Mouse (Mus musculus) embryonic fibroblast, embryonic 13.5 days (primary cell): ENCODE measurements around the gene Tmem164. TPM values are rescaled to one million over a fixed set of nuclear protein-coding genes. Genes with fewer than 3 reads are reported as not detected.

Experiments used
- H3K27ac ChIP-seq: 2 replicates; pipeline ENCODE4 v1.5.1; 2012; ENCODE audit warnings: low read length, control low read depth, inconsistent platforms; ENCODE audit not compliant: insufficient read depth
- H3K4me1 ChIP-seq: 2 replicates; pipeline ENCODE4 v1.6.1; 2011; ENCODE audit warnings: low read length; ENCODE audit not compliant: control insufficient read depth, insufficient read depth
- H3K4me3 ChIP-seq: 2 replicates; pipeline ENCODE4 v1.5.1; 2011; ENCODE audit warnings: mild to moderate bottlenecking, control low read depth, low read length; ENCODE audit not compliant: insufficient read depth
- CTCF ChIP-seq: IDR thresholded peaks from 2 replicates; pipeline ENCODE4 v1.5.1; 2011; ENCODE audit warnings: mild to moderate bottlenecking, control low read depth, low read length, moderate library complexity, borderline replicate concordance; ENCODE audit not compliant: insufficient read depth
- POLR2A ChIP-seq: IDR thresholded peaks from 2 replicates; pipeline ENCODE4 v1.6.1; 2011; ENCODE audit warnings: low read depth, mild to moderate bottlenecking, control low read depth, low read length, moderate library complexity
- polyA plus RNA-seq: library from polyadenylated mRNA; stranded (reverse); fragments of >200 nt; gene quantifications from 2 replicates; pipeline ENCODE4 v1.2.4, GENCODE M21; 2011; ENCODE audit warnings: low read depth; ENCODE audit not compliant: missing spikeins, insufficient read length

Gene Tmem164
- polyA plus RNA-seq, 1 experiment: 68.6 TPM

GRCm38 (mm10) chrX:142729482-142729881 is 48.3 kb downstream of the Tmem164 start:
- H3K4me1 ChIP-seq: no peaks in the 10 kb centered on the region
- H3K4me3 ChIP-seq: no peak overlapping the region
- no peak overlapping the region for H3K27ac ChIP-seq
- TF ChIP-seq CTCF: no peak
- TF ChIP-seq POLR2A: no peak

GRCm38 (mm10) chrX:142737099-142737498 is 55.9 kb downstream of the Tmem164 start:
- Histone ChIP-seq H3K4me1 (peaks cover 5% of the 10 kb centered on the region), H3K4me3 (no peak overlapping the region), H3K27ac (no peak overlapping the region)
- TF ChIP-seq POLR2A (no peak), CTCF (no peak)

GRCm38 (mm10) chrX:142737719-142738118 is 56.5 kb downstream of the Tmem164 start:
- no peak overlapping the region for H3K27ac ChIP-seq

GRCm38 (mm10) chrX:142747428-142747827 is 66.2 kb downstream of the Tmem164 start:
- Histone ChIP-seq H3K4me3 (no peak overlapping the region), H3K27ac (no peak overlapping the region), H3K4me1 (no peaks in the 10 kb centered on the region)
- TF ChIP-seq CTCF (no peak), POLR2A (no peak)

More at GRCm38 (mm10) chrX:142737719-142738118, 56.5 kb downstream of the Tmem164 start:
- TF ChIP-seq POLR2A (no peak), CTCF (no peak)
- Histone ChIP-seq H3K4me3 (no peak overlapping the region), H3K4me1 (peaks cover 5% of the 10 kb centered on the region)

GRCm38 (mm10) chrX:142748574-142748973 is 67.4 kb downstream of the Tmem164 start:
- Histone ChIP-seq H3K4me1 (no peaks in the 10 kb centered on the region), H3K27ac (no peak overlapping the region), H3K4me3 (no peak overlapping the region)
- no peak for TF ChIP-seq POLR2A
- no peak for TF ChIP-seq CTCF

GRCm38 (mm10) chrX:142750775-142751174 is 69.6 kb downstream of the Tmem164 start:
- Histone ChIP-seq H3K4me1 (no peaks in the 10 kb centered on the region), H3K4me3 (no peak overlapping the region), H3K27ac (no peak overlapping the region)
- no peak for TF ChIP-seq POLR2A

- Histone ChIP-seq H3K4me1 (no peaks in the 10 kb centered on the region), H3K27ac (no peak overlapping the region), H3K4me3 (no peak overlapping the region)
- TF ChIP-seq CTCF (no peak), POLR2A (no peak)
These were observed 74.3 kb downstream of the Tmem164 start for GRCm38 (mm10) chrX:142755542-142755941.

- Histone ChIP-seq H3K4me1 (no peaks in the 10 kb centered on the region), H3K4me3 (no peak overlapping the region), H3K27ac (no peak overlapping the region)
- TF ChIP-seq CTCF (no peak), POLR2A (no peak)
These were observed 79.2 kb downstream of the Tmem164 start for GRCm38 (mm10) chrX:142760415-142760814.

GRCm38 (mm10) chrX:142763337-142763736 is 82.1 kb downstream of the Tmem164 start:
- no peak overlapping the region for H3K4me3 ChIP-seq
- no peak for TF ChIP-seq POLR2A
- no peak for TF ChIP-seq CTCF
- no peak overlapping the region for H3K27ac ChIP-seq
- H3K4me1 ChIP-seq: no peaks in the 10 kb centered on the region

- no peak overlapping the region for H3K4me3 ChIP-seq
- TF ChIP-seq CTCF (no peak), POLR2A (no peak)
- H3K27ac ChIP-seq: no peak overlapping the region
- no peaks in the 10 kb centered on the region for H3K4me1 ChIP-seq
These were observed 88.5 kb downstream of the Tmem164 start for GRCm38 (mm10) chrX:142769698-142770097.

GRCm38 (mm10) chrX:142773658-142774057 is 92.5 kb downstream of the Tmem164 start:
- no peaks in the 10 kb centered on the region for H3K4me1 ChIP-seq
- H3K27ac ChIP-seq: no peak overlapping the region
- H3K4me3 ChIP-seq: no peak overlapping the region
- no peak for TF ChIP-seq CTCF
- no peak for TF ChIP-seq POLR2A
